Mouse (Mus musculus): ENCODE measurements around the gene Bach2.

GRCm38 (mm10) chr4:32385623-32386022 lies 147.0 kb downstream of the Bach2 start:
- TF ChIP-seq CTCF (IDR thresholded peaks at IDR 0.05; ENCODE audit: low read depth) (no peak), EP300 (IDR thresholded peaks at IDR 0.05; ENCODE audit: low read depth) (no peak)

Measured in heart, postnatal 0 days (tissue).